Comparison of ENCODE assay signal across 8 mouse cellular contexts in the genomic region with DNA sequence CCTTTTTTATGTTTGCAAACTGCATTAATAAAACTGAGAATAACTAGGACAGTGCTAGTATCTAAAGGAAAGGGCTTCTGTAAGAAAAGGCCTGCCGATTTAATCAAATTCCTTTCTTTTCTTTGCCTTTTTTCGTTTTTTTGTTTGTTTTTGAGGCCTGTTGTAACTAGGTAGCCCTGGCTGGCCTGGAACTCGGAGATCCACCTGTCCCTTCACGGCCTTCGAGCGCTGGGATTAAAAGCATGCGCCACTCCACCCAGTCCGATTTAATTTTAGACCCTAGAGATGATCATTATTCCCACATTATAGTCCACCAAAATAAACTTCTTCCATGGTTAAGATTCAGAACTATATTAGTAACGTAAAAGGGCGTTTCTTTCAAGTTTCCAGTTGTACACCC. TPM values are rescaled to one million over a fixed set of nuclear protein-coding genes. Genes with fewer than 3 reads are reported as not detected.
DNase-seq lines count a peak whose midpoint lies in the region; ATAC-seq lines count a peak whose summit lies in the region.

No protein-coding gene starts in this region.

- no peaks in the 10 kb centered on the region for H3K9me3 ChIP-seq in embryonic facial prominence, embryonic 13.5 days
- no peaks in the 10 kb centered on the region for H3K9me3 ChIP-seq in intestine, embryonic 14.5 days (ENCODE audit: control insufficient read depth, low read length)

- H3K9ac ChIP-seq in embryonic facial prominence, embryonic 13.5 days, result peak overlapping the region; percentile 69
- peak overlapping the region; percentile 60 for H3K9ac ChIP-seq in intestine, embryonic 14.5 days (ENCODE audit: low read length)

- no peak for ATAC-seq in embryonic facial prominence, embryonic 13.5 days (ENCODE audit: insufficient number of reproducible peaks, insufficient read depth, low FRiP score, low TSS enrichment, low read depth)
- no peak for ATAC-seq in intestine, embryonic 14.5 days (replicated peaks; ENCODE audit: low FRiP score, low TSS enrichment, low read depth)
- ATAC-seq in granulocyte monocyte progenitor cell, adult 5-6 weeks (replicated peaks; ENCODE audit: poor library complexity, severe bottlenecking), result no peak

- intact Hi-C loops in left cerebral cortex, postnatal 4 days (cut with DNase I), result loop anchor here (5.0 kb wide), 1 partner anchor 275 kb away; no protein-coding TSS in a partner anchor

- H3K27me3 ChIP-seq in embryonic facial prominence, embryonic 13.5 days, result peaks cover 2% of the 10 kb centered on the region; the same call in 1 of the 2 replicates
- no peaks in the 10 kb centered on the region for H3K27me3 ChIP-seq in intestine, embryonic 14.5 days (replicated peaks; ENCODE audit: control insufficient read depth, insufficient read depth, low read length)

- peak overlapping the region; percentile 56 for H3K4me2 ChIP-seq in embryonic facial prominence, embryonic 13.5 days
- peak overlapping the region; percentile 52 for H3K4me2 ChIP-seq in intestine, embryonic 14.5 days (ENCODE audit: low read length)

- peak; percentile 1 for DNase-seq in left cerebral cortex, postnatal 4 days
- no peak for DNase-seq in left cerebral cortex, adult 11 months (ENCODE audit: low spot score)
- DNase-seq in intestine, embryonic 14.5 days (ENCODE audit: low spot score), result no peak
- DNase-seq in lung, postnatal 14 days, result peak; percentile 12
- DNase-seq in thymus, postnatal 10 days (ENCODE audit: low spot score in 2 of 2), result no peak
- DNase-seq in embryo, embryonic 10 days (ENCODE audit: low spot score), result no peak

- H3K27ac ChIP-seq in embryonic facial prominence, embryonic 13.5 days, result peak overlapping the region; percentile 92
- peak overlapping the region; percentile 88 for H3K27ac ChIP-seq in intestine, embryonic 14.5 days (ENCODE audit: low read depth)

- WGBS in embryonic facial prominence, embryonic 13.5 days, result 26% methylated on average over 10 of the region's 10 CpGs
- WGBS in intestine, embryonic 14.5 days, result 15% methylated on average over 10 of the region's 10 CpGs

- H3K36me3 ChIP-seq in embryonic facial prominence, embryonic 13.5 days, result peaks cover 3% of the 10 kb centered on the region
- H3K36me3 ChIP-seq in intestine, embryonic 14.5 days (ENCODE audit: control insufficient read depth, insufficient read depth, low read length), result peaks cover 13% of the 10 kb centered on the region; the same call in 1 of the 2 replicates

- H3K4me3 ChIP-seq in embryonic facial prominence, embryonic 13.5 days, result peak overlapping the region; percentile 55
- H3K4me3 ChIP-seq in intestine, embryonic 14.5 days (ENCODE audit: low read depth, low read length), result peak overlapping the region; percentile 61

- 0 out of 2 replicates have a peak, but pooled peaks cover 7% of the 10 kb centered on the region for H3K4me1 ChIP-seq in embryonic facial prominence, embryonic 13.5 days
- no peaks in the 10 kb centered on the region for H3K4me1 ChIP-seq in intestine, embryonic 14.5 days (replicated peaks; ENCODE audit: control insufficient read depth, insufficient read depth, low read length)

RNA-seq across cellular contexts. Expression of a gene that starts 1.2 kb away (rescaled TPM):
- total RNA-seq in left cerebral cortex, postnatal 4 days (2021), result 100 to 1,000 TPM; 428 to 458 TPM
- polyA plus RNA-seq in embryonic facial prominence, embryonic 13.5 days (2015; fragmentation: Nextera tagmentation; extraction: Ambion mirVana), result 603 and 642 TPM in 2 replicates
- 471 and 491 TPM in 2 replicates for polyA plus RNA-seq in intestine, embryonic 14.5 days (2014; fragmentation: Nextera tagmentation; extraction: Ambion mirVana)
- total RNA-seq in granulocyte monocyte progenitor cell, adult 5-6 weeks (2014; fragmentation: Nextera tagmentation), result 170 and 206 TPM in 2 replicates
- total RNA-seq in granulocyte monocyte progenitor cell, adult 5-6 weeks (2017), result 712 and 733 TPM in 2 replicates

RNA-seq across cellular contexts. Expression of a gene that starts 34.5 kb away (rescaled TPM):
- total RNA-seq in left cerebral cortex, postnatal 4 days (2021), result 10 to 100 TPM; 12.5 to 14.2 TPM
- 11.9 and 13.2 TPM in 2 replicates for polyA plus RNA-seq in embryonic facial prominence, embryonic 13.5 days (2015; fragmentation: Nextera tagmentation; extraction: Ambion mirVana)
- polyA plus RNA-seq in intestine, embryonic 14.5 days (2014; fragmentation: Nextera tagmentation; extraction: Ambion mirVana), result 8.2 and 8.7 TPM in 2 replicates
- total RNA-seq in granulocyte monocyte progenitor cell, adult 5-6 weeks (2014; fragmentation: Nextera tagmentation), result 1.1 TPM in 2 replicates
- 0.21 and 0.39 TPM in 2 replicates for total RNA-seq in granulocyte monocyte progenitor cell, adult 5-6 weeks (2017)

RNA-seq across cellular contexts. Expression of a gene that starts 37.7 kb away (rescaled TPM):
- total RNA-seq in left cerebral cortex, postnatal 4 days (2021), result not detected
- not detected in 2 replicates for polyA plus RNA-seq in embryonic facial prominence, embryonic 13.5 days (2015; fragmentation: Nextera tagmentation; extraction: Ambion mirVana)
- polyA plus RNA-seq in intestine, embryonic 14.5 days (2014; fragmentation: Nextera tagmentation; extraction: Ambion mirVana), result 0.11 and 0.12 TPM in 2 replicates
- total RNA-seq in granulocyte monocyte progenitor cell, adult 5-6 weeks (2014; fragmentation: Nextera tagmentation), result not detected in 2 replicates
- not detected in 2 replicates for total RNA-seq in granulocyte monocyte progenitor cell, adult 5-6 weeks (2017)

Comparison
In these comparisons a context has a peak if more than half of its experiments do, and no peak if none do; other contexts are left out.
1. DNase-seq: peak in left cerebral cortex, postnatal 4 days (single experiment) and lung, postnatal 14 days (single experiment); none in left cerebral cortex, adult 11 months (single experiment), intestine, embryonic 14.5 days (single experiment), thymus, postnatal 10 days (0 of 2) and embryo, embryonic 10 days (single experiment).
2. RNA of a gene that starts 34.5 kb away (total RNA-seq): 12.5 to 14.2 TPM in left cerebral cortex, postnatal 4 days; 0.21 to 1.1 TPM in granulocyte monocyte progenitor cell, adult 5-6 weeks; every median in the first group is over 4 times any median in the second.